Mouse (Mus musculus): ENCODE results near the gene Gstp1.
"Not testable (repeated sequence)": the region's sequence is repeated elsewhere in the genome, so short reads cannot be mapped to it uniquely, and the experiment has no call there.

Gene Gstp1

DNA sequence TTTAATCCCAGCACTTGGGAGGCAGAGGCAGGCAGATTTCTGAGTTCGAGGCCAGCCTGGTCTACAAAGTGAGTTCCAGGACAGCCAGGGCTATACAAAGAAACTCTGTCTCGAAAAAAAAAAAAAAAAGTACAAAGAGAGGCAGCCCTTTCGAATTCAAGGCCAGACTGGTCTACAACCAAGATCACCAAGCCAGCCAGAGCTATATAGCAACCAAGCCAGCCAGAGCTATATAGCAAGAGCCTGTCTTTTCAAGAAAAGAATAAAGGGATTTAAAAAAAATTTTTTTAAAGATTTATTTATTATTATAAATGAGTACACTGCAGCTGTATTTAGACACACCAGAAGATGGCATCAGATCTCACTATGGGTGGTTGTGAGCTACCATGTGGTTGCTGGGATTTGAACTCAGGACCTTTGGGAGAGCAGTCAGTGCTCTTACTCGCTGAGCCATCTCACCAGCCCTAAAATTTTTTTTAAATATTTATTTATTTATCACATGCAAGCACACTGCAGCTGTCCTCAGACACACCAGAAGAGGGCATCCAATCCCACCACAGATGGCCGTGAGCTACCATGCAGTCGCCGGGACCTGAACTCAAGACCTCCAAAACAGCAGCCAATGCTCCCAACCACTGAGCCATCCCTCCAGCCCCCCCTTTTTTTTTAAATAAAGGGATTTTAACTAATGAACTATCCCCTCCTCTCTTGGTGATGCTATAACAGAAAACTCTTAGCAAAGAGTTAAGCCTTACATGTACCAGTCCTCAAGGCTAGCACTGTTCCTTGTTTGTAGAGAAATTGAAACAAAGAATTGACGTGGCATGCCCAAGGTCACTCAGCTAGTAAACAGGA, 22.5 kb upstream of the Gstp1 start:
- DNase-seq, result not testable (repeated sequence)

DNA sequence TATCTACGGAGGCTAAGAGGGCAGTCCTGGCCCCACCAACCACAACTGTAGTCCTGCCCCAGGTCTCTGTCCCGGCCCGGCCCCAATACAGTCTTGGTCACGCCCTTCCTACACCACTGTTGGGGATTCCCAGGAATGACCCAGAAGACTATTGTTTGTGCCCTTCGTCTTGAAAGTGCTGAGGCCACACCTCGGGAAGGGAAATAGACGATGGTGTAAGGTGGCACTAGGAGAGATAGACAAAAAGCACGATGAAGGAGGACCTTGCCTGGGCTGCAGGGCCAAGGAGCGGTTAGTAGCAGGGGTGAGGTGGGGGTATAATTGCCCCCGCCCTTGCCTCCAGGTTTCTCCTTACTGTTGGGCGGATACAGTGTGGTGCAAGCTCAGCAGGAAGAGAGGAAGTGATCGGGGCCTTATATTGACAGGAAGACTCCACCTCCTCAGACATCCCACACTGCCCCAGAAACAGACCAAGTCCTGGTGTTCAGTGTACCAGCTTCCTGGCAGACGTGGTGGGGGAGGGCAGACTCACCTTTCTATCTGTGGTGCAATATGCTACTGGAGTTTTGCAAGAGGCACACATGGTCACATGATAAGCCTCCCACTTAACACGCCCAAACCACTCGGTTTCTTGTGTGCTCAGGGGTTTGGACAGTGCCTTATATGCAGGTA, 21.4 kb upstream of the Gstp1 start, which contains the start of gene Gstp3:
Gene Gstp3, minus strand, starts transcription at position 501 of the 672 bp plus-strand sequence.
- no peak for DNase-seq

DNA sequence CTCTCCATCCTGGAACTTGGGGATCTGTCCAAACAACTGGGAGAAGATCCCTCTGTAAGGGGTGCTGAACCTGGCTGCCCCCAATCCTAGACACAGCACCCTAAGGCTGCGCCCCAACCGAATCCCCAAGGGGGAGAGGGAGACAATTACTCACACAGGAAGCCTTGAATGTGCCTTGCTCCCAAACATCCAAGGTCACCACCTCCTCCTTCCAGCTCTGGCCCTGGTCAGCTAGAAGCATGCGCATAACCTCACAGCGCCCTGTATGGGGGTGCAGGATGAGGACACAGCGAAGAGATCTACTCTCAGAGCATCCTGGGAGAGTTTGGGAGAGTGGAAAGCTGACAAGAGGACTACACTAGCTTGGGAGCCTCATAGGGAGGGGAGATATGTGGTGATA, 20.8 kb upstream of the Gstp1 start:
- DNase-seq, result no peak

DNA sequence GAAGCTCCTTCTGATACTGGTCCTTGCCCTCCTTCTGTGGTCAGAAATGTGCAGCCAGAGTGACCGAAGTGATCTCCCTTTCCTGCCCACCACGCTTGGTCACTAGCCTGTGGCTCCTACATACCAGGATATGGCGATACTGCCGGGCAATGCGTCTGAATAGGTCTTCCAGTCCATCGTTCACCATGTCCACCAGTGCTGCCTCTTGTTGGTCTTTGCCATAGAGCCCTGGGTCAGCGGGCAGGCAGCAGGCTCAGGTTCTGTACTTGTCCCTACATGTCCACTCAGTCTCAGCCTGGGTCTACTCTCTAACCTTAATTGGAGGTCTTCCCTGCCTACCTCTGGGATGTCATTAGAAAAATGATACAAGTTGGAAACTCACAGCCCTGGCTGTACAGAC, 20.2 kb upstream of the Gstp1 start:
- no peak for DNase-seq

DNA sequence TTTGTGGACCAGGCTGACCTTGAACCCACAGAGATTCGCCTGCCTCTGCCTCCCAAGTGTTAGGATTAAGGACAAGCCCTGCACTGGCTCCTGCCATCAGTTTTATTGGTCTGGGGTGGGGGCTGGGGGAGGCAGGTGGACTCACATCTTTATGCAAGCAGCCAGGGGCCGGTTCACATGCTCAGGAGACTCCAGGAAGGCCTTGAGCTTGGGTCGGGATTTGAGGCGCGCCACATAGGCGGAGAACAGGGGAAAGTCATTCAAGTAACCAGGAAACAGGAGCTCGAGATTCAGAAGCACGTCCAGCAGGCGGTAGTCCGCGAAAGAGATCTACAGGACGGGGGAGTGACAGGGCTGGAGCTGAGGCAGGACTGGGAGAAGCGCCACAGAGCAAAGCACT, 19.6 kb upstream of the Gstp1 start:
- no peak for DNase-seq

DNA sequence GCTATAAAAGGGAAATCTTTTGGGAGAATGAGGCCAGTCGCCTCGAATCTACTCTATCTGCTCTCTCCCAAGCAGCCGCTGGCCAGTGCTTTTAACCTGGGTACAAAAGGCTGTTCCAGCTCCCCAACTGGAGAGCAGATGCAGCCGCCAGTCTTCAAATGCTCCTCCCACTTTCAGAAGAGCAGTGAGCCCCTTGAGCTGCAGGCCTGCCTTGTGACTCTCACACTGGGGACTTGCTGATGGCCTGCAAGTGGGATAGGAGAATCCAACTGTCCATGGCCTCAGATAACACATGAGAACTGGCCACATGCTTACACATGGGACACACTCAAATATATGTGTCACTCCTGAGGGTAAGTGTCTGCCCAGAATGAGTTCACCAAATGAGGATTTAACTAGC, 18.9 kb upstream of the Gstp1 start:
- no peak for DNase-seq

DNA sequence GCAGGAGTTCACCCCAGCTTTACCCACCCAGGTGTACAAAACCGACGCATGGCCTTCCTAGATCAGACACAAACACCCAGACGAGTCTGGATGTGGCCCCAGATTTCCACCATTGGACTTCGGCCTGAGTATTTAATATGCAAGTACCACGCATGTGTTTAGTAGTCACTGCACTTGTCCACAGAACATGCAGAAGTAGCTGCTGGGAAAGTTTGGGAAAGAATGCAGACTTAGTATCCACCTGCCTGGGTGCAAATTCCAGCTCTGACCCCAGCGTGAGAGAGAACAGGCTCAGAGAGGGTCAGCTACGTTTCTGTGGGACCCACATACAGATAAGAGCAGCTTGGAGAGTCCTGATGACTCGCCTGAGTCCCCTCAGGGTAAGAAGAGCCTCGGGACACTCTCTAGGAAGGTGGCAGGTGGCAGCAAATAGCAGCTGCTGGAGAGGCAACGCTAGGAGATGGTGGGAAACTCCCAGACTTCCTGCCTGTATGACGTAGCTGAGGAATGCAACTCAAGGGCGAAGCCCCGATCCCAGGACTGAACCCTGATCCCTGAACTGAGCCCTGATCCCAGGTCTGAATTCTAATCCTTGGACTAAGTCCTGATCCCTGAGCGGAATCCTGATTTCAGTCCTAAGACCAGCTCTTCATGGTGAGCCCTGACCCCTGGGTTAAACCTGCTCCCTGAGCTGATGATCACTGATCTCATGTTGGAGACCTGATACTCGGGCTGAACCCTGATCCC, 18.3 kb upstream of the Gstp1 start:
- no peak for DNase-seq

DNA sequence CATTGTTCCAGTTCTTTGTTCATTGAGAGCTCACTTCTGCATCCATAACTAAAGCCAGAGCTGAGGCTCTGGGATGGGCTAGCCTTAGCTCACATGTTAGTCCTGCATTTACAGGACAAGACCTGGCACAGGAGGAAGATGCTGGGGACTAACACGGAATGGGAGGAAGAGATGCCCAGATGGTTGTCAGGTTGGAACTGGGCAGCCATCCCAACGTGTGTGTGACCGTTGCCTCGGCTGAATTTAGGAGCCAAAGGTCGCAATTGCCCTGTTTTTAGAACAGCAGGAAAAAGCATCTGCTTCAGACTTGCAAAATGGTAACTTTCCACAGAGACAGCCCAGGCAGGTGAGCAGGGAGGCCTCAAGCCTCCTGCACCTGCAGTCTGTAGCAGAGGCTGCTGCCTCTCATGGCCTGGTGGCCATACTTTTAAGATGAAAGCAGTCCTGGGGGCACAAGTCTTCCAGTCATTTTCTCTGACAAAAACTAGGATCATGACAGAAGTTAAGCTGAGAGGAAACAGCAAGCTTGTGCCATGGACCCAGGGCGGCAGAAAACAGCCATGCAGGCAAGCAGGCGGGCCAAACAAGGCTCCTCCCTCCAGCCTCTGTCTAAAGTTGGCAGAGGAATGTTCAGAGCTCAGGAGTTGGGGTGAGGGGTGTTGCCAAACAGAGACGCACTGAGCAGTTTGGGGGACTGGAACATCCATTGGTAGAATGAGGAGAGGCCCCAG, 17.6 kb upstream of the Gstp1 start:
- no peak for DNase-seq

DNA sequence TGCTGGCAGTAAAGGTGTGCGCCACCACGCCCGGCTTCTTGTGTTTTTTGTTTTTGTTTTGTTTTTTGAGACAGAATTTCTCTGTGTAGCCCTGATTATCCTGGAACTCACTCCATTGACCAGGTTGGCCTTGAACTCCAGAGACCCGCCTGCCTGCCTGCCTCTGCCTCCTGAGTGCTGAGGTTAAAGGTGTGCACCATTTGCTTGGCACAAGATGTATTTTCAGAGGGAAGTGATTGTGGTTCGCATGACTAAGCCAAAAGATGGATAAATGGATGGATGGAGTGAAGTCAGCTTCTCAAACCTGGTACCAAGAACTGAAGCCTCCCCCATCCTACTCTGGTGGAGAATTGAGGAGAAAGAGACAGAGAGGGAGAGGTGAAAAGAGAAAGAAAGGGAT, 16.8 kb upstream of the Gstp1 start:
- DNase-seq, result no peak

DNA sequence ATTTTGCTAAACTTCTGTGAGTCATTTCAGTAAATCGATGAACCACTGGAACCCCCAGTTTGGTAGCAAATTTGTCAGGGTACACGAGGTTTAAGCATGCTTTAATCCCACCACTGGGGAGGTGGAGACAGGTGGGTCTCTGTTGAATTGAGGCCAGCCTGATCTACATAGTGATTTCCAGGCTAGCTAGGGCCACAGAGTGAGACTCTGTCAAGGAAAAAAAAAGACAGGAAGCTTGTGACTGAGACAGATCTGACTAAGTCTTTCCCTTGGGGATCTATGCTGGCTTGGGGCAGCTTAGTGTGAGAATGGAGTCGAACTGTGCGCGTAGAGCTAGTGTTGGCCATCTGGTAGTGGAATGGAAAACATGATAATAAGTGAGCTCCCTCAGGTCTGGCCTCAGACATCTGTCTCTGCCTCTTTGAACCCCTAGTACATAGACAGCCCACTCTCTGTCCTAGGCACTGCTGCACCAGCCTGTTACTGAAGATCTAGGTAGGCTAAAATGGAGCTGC, 14.8 kb upstream of the Gstp1 start:
- no peak for DNase-seq

DNA sequence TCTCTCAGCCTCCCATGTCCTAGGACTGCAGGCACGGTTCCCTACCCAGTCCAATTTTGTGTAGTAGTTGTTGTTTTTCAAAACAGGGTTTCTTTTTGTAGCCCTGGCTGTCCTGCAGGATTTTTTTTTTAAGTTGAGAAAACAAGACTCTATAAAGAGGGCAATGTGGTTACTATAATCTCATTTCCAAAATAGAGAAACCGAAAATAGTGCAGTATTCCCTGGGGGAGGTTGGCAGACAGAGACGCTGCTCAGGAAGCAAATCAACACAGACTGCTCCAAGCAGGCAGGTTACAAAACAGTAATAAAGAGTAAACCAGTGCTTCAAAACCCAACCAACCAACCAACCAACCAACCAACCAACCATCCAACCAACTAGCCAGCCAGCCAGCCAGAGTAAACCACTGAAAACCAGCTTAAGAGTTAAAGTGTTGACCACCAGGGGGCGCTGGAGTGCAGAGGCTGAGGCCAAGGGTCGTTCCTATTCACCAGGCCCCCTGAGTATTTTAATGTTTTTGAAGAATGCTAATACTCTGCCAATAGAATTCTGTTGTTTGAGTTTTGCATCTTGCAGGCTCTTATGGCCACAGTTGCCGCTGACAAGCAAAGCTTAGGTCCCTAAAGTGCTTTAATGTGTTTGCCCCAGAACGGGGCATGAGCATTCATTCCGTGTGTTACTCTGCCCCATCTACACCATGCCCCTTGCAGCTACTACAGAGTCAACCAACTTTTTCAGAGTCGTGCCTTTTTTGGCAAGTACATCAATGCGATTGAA, 14.1 kb upstream of the Gstp1 start:
- DNase-seq, result peak; percentile 76

DNA sequence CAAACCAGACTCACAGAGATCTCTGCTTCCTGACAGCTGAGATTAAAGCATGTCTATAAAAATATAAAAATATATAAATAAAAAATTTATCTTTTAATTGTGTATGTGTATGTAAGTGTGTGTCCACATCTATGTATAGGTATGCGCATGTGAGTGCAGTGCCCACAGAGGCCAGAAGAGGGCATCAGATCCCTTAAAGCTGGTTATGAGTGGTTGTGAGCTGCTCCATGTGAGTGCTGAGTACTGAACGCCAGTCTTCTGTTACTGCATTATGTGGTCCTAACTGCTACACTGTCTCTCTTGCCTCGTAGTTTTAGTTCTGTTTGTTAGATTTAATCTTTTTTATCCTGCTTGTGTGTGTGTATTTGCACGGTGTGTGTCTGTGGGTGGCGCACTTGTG, 13.2 kb upstream of the Gstp1 start:
- no peak for DNase-seq

DNA sequence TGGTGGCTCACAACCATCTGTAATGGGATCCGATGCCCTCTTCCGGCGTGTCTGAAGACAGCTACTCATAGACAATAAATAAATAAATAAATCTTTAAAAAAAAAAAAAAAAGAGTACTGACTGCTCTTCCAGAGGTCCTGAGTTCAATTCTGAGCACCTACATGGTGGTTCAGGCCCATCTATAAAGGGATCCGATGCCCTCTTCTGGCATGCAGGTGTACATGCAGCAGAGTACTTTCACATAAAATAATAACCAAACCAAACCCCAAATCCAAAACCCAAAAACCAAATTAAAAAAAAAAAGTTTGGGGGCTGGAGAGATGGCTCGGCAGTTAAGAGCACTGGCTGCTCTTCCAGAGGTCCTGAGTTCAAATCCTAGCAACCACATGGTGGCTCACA, 11.3 kb upstream of the Gstp1 start:
- not testable (repeated sequence) for DNase-seq

DNA sequence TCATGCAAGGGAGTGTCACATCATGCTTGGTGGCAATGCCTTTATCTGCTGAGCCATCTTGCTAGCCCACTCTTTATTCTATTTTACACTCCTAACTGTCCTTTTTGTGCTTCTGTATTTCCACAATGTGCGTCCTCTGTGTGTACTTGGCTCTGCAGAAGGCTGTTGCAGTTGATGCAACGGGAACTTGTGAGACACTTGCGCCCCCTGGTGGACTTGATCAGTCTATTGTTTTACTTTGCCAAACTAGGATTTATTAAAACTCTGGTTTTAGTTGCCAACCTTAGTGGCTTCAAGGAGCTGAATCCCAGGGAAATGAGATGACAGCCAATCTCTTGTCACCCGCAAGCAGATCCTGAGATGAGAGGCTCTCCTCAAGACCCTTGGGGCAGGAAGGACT, 10.1 kb upstream of the Gstp1 start:
- peak; percentile 89 for DNase-seq

DNA sequence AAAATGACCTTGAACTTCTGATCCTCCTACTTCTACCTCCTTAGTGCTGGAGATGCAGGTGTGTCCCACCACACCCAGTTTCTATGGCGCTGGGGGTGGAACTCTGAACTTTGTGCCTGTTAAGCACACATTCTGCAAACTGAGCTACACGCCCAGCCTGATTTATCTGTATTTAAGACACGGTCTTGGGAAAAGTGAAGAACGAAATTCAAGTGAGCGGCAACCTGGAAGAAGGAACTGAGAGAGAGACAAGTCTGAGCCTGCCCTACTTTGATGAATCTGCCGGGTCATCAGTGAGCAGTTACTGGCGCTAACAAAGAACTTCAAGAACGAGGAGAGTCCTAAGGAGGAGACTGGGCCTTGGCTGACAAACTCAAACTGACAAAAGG, 9.1 kb upstream of the Gstp1 start:
- DNase-seq, result no peak

DNA sequence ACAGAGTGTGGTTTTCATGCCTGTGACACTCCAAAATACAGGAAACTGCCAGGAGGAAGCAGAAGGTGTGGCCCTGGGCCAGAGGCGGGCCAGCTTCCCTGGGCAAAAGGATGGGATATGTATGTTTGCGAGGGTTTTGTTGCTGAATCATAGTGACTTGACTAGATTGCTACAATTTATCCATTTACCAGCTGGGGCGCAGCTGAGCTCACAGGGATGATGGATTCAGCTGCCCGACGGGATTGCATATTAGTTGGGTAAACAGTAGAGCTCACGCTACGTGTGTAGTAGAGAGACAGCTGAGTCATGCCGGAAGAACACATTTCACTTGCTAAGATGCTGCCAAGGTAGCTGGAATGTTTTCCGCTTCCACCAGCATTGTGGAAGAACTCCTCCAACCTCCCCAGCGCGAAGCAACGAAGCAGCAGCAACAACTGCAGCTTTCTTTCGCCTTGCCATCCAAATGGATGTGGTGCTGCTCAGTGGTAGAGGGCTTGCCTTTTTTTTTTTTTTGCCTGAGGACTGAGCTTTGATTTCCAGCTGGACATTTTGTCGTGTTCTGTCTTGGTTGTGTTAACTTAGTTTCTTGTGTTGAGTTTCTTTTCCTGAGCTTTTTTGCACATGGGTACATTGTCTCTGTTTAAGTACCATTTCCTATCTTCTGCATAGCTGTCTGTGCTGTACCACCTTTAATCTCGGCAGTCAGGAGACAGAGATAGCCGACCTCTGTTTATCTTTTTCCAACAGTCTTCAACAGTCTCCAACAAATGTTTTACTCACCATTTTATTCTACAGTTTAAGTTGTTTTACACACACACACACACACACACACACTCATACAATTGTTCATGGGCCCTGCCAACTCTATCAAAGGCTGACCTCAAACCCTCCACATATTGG, 8.4 kb upstream of the Gstp1 start, which contains the start of gene Gstp2:
Gene Gstp2, minus strand, starts transcription at position 58 of the 900 bp plus-strand sequence.
- peak; percentile 63 for DNase-seq

DNA sequence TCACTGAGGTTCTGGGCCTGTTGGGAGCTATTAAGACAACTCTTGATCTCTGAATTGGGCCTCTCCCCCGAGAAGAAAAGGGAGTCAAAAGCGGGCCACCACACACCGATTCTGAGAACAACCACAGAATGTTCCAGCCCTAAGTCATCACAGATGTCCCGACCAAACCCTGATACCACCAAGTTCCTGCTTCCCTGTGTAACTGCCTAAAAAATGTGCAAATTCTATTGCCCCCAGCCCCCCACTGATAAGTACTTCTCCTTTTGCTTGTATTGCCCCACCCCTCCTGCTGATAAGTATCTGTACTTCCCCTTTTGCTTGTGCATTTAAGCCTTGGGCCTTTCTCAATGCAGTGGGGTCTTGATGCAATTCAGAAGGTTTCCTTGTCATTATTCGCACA, 6.3 kb upstream of the Gstp1 start:
- not testable (repeated sequence) for DNase-seq

DNA sequence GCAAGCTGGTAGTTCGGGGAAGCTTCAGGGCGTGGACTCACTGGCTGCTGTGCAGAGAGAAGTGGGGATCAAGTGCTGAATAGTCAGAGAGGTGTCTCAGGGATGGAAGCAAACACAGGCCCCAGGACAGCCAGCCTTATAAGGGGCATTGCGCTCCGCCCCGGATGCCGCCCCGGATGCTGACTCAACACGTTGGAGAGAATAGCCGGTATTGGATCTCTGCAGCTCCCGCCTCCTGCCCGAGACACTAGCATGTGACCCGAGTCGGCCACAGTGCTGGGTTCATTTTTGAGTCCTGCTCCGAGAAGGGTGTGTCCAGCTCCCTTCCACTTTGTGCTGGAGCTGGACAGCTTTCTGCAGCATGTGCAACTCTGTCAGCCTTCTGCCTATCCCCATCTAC, 4.3 kb upstream of the Gstp1 start:
- no peak for DNase-seq

DNA sequence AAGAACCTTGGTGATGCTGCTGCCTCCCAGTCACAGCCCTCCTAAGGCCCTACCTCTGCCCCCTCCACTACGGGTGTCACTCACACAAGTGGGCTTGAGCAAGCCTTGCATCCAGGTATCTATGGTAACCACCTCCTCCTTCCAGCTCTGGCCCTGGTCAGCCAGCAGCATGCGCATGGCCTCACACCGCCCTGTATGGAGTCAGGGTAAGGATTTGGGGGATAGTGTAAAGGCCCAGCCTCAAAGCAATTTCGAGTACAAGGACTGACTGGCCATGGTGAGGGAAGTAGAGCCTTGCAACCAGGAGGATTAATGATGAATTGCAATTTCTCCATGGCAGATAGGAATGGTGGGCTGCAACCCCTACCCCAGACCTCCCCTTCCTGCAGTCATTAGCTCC, 3.7 kb upstream of the Gstp1 start:
- DNase-seq, result not testable (repeated sequence)

DNA sequence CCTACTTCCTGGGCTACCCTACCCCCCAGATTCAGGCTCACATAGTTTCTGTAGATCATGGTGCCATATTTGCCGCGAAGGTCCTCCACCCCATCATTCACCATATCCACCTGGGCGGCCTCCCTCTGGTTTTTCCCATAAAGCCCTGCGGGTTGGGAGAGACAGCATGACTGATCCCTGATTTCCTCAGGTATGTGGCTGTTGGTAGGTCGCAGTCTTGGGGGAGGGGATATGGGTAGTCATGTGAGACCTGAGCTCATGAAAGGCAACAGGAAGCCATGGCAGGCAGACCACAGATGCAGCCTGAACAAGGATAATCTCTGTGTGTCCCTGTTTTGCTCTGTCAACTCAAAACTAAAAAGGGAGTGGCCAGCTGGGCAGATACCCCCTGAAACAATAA, 3.2 kb upstream of the Gstp1 start:
- DNase-seq, result not testable (repeated sequence)

Measured in embryo, embryonic 11 days (tissue).